Mouse (Mus musculus) heart, adult 2 months (tissue): ENCODE measurements at regions not wholly inside any gene's neighbourhood (a gene's known extent, or its start where the extent isn't known, plus 50 kb on each side); places are given as distances from the start of the nearest gene placed in this dataset.
A peak's percentile ranks its signal among the peaks of the same experiment; 100 is the strongest.

Experiments used
- DNase-seq, 2 experiments: peaks; one replicate each; pipeline ENCODE4 v3.0.0; 2021
- H3K27ac ChIP-seq: fragments of 200-600 bp; 2 replicates; pipeline ENCODE4 v1.8.1; 2022
- H3K27me3 ChIP-seq: fragments of 200-500 bp; 2 replicates; pipeline ENCODE4 v1.6.1; 2012; ENCODE audit warnings: mild to moderate bottlenecking, low read length, inconsistent platforms, mixed read lengths; ENCODE audit not compliant: control insufficient read depth, insufficient read depth
- H3K36me3 ChIP-seq: fragments of 200-500 bp; 2 replicates; pipeline ENCODE4 v1.6.1; 2012; ENCODE audit warnings: low read length, inconsistent platforms; ENCODE audit not compliant: control insufficient read depth, insufficient read depth
- H3K4me1 ChIP-seq: fragments of 200-500 bp; 2 replicates; pipeline ENCODE4 v1.6.1; 2011; ENCODE audit warnings: low read length; ENCODE audit not compliant: control insufficient read depth, insufficient read depth
- H3K4me3 ChIP-seq: fragments of 200-600 bp; 2 replicates; pipeline ENCODE4 v1.8.1; 2022
- H3K79me2 ChIP-seq: fragments of 200-500 bp; replicated peaks from 2 replicates; pipeline ENCODE4 v1.6.1; 2012; ENCODE audit warnings: mild to moderate bottlenecking, inconsistent platforms, low read length, moderate library complexity, mixed read lengths; ENCODE audit not compliant: control insufficient read depth, insufficient read depth
- H3K9ac ChIP-seq: fragments of 200-500 bp; 2 replicates; pipeline ENCODE4 v1.6.1; 2012; ENCODE audit warnings: low read depth, mild to moderate bottlenecking, control low read depth, inconsistent platforms, low read length, mixed read lengths
- CTCF ChIP-seq: fragments of 200-600 bp; IDR thresholded peaks from 2 replicates; pipeline ENCODE4 v1.8.1; 2022; ENCODE audit warnings: antibody characterized with exemption, mild to moderate bottlenecking, moderate library complexity
- EP300 ChIP-seq: fragments of 200-500 bp; IDR thresholded peaks from 2 replicates; pipeline ENCODE4 v1.6.1; 2011; ENCODE audit warnings: low read depth, low read length, control low read depth; ENCODE audit not compliant: insufficient read depth
- POLR2A ChIP-seq: fragments of 200-500 bp; IDR thresholded peaks from 2 replicates; pipeline ENCODE4 v1.6.1; 2011; ENCODE audit warnings: mild to moderate bottlenecking, low read depth, low read length, control low read depth; ENCODE audit not compliant: insufficient read depth
- WGBS: fragments of 180-500 bp; shearing (Covaris S2); methylation state at CpG from one replicate; pipeline ENCODE4 v1.1.7; 2018; 5-methylcytosine and 5-hydroxymethylcytosine counted together
- intact Hi-C: fragments of 180-260 bp; cut with DNase I; formaldehyde crosslinking; loops from one replicate; pipeline ENCODE4 v1.15.1; 2025

DNA sequence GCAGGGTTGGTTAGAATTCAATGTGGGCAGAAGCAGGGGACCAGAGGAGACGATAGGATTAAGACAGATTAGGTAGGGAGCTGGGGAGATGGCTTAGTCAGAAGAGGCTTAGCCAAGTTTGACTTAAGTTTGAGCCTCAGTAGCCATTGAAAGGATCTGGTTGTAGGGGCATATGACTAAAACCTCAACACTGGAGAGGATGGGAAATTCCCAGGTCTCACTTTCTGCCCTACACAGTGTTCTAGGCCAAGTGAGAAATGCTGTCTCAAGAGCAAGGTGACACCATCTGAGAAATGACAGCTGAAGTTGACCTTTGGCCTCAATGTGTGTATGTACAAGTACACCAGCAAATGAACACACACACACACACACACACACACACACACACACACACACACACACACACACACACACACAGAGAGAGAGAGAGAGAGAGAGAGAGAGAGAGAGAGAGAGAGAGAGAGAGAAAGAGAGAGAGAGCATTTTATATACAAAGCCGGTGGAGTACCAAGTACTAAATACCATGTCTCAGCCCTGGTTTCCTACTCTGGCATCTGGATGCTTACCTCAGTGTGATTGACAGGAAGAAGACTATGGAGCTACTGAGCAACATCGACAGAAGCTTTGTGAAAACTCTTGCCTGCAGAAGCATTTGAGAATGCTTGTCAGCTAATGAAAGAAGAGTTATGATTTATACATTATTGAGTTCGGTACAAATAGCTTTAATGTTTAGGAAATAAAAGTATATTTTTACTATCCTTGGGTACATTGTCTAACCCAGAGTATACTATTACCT lies 85.3 kb upstream of the 4933412E24Rik start:
- 83% methylated on average over 4 of the region's 4 CpGs for WGBS
- Histone ChIP-seq H3K4me3 (no peak overlapping the region), H3K79me2 (no peaks in the 10 kb centered on the region), H3K27me3 (no peaks in the 10 kb centered on the region), H3K4me1 (no peaks in the 10 kb centered on the region), H3K9ac (no peak overlapping the region), H3K36me3 (no peaks in the 10 kb centered on the region), H3K27ac (no peak overlapping the region)
- intact Hi-C loops: no loop called here
- TF ChIP-seq EP300 (no peak), CTCF (no peak), POLR2A (no peak)
- DNase-seq: no peak

DNA sequence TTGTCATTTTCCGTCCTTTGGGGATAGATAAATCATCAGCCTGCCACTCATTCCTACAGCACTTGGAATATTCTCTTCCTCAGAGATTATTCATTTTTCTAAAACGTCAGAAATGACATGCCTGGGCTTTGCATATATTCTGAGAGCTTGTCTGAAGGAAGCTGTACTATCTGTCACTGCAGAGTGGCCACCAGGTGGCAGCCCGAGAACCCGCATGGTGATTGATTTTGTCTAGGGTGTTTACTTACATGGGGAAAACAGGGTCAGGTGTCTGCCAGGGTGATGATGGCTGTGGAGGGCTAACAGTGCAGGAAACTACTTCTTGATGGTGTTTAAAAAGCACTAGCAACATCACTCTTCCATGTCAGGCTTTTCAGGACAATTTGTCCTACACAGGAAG lies 80.7 kb upstream of the 4933412E24Rik start:
- peak; percentile 36 to 51 for DNase-seq
- intact Hi-C loops: loop anchor here (1.0 to 5.0 kb wide), 2 partner anchors 190 to 999 kb away; no protein-coding TSS in a partner anchor
- Histone ChIP-seq H3K27me3 (no peaks in the 10 kb centered on the region), H3K9ac (no peak overlapping the region), H3K79me2 (no peaks in the 10 kb centered on the region), H3K4me1 (no peaks in the 10 kb centered on the region), H3K4me3 (no peak overlapping the region), H3K36me3 (no peaks in the 10 kb centered on the region), H3K27ac (no peak overlapping the region)
- WGBS: 12% methylated on average over 4 of the region's 4 CpGs
- TF ChIP-seq CTCF (peak; percentile 78), EP300 (no peak)

DNA sequence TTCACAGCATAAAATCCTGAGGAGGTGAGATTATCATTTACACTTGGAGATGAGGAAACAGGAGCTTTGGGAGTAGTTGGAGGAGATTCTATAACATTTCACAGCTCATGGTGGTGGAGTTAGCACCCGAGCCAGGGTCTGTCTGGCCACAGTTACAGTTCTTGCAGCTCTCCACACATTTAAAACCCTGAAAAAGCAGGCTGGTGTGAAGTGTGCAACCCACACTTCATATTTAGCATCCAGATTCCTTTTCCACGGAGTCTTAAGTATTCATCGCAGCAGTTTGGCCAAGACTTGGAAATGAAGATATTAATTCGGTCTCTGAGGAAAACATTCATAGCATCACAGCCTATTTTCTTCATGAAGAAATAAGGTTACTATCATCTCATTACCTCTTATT lies 79.7 kb upstream of the 4933412E24Rik start:
- H3K36me3 ChIP-seq: no peaks in the 10 kb centered on the region
- no peak overlapping the region for H3K4me3 ChIP-seq
- no peak overlapping the region for H3K9ac ChIP-seq
- no peak for DNase-seq
- H3K27me3 ChIP-seq: no peaks in the 10 kb centered on the region
- no peaks in the 10 kb centered on the region for H3K79me2 ChIP-seq
- 76% methylated on average over 4 of the region's 4 CpGs for WGBS
- TF ChIP-seq POLR2A (no peak), EP300 (no peak), CTCF (no peak)
- H3K4me1 ChIP-seq: no peaks in the 10 kb centered on the region
- intact Hi-C loops: loop anchor here (5.0 kb wide), 1 partner anchor 189 kb away; no protein-coding TSS in a partner anchor
- H3K27ac ChIP-seq: no peak overlapping the region

DNA sequence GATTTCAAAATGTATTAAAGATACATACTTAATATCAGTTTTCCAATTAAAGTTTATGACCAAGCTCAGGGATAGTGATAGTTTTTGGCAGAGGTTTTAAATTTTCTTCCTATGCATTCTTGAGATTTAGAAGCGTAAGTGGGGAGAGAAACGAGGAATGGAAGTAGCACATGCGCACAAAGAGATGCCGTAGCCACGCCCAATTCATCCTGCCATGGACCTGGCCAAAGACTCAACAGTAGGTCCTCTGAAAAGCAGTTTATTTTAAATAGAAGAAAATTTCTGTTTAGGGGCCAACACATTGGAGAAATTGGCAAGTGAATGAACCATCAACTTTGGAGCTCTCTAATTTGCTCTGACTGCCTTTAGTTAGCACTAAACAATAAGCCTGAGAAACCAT lies 73.5 kb upstream of the 4933412E24Rik start:
- H3K4me3 ChIP-seq: no peak overlapping the region
- TF ChIP-seq CTCF (no peak), POLR2A (no peak), EP300 (no peak)

DNA sequence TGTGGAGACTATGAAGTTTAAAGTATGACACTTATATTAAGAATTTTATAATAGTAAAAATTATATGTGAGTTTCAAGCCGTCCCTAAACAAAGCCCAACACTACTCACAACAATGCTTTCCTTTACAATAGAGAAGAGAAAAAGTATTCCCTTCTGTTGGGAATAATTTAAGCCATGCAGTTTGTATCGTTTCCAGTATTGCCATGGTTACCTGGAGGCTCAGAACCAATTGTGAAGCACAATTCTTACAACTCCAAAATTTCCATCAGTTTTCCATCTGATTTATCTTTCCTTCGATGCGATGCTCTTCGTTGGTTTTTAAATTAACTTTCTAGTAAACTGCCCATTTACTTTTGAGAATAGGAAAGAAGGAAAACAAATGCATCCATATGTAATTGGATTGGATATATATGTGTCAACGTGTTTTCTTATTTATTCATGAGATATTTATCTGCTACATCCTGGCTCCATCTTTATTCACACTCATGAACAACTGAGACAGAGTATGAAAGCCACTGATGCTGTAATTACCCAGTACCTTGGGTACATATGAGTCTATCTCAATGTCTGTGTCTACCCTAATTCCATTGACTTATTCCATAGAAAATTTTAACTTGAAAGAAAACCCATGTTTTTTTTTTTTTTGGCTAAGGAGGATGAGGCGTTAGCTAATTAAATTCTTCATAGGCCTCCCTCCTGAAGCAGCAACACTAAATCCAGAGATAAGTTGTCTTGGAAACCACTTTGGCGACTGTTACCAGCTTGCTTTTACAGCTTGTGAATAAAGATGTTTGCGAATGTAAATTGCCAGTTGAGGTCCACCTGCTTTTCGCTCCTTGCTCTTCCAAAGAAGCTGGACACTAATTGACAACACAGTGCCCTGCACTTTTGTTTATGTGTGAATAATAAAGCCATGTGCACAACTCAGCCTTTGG lies 72.8 kb upstream of the 4933412E24Rik start:
- no peak for DNase-seq
- no peak overlapping the region for H3K9ac ChIP-seq
- no peaks in the 10 kb centered on the region for H3K79me2 ChIP-seq
- H3K36me3 ChIP-seq: no peaks in the 10 kb centered on the region
- no peak overlapping the region for H3K4me3 ChIP-seq
- no peaks in the 10 kb centered on the region for H3K27me3 ChIP-seq
- WGBS: 79% methylated on average over 10 of the region's 10 CpGs
- no peak overlapping the region for H3K27ac ChIP-seq
- TF ChIP-seq EP300: no peak
- no peak for TF ChIP-seq POLR2A
- no peak for TF ChIP-seq CTCF
- intact Hi-C loops: no loop called here
- H3K4me1 ChIP-seq: no peaks in the 10 kb centered on the region

More for the DNA sequence above, 73.5 kb upstream of the 4933412E24Rik start:
- Histone ChIP-seq H3K36me3 (no peaks in the 10 kb centered on the region), H3K79me2 (no peaks in the 10 kb centered on the region), H3K4me1 (no peaks in the 10 kb centered on the region), H3K9ac (no peak overlapping the region), H3K27ac (no peak overlapping the region), H3K27me3 (no peaks in the 10 kb centered on the region)
- no peak for DNase-seq
- intact Hi-C loops: no loop called here
- 89% methylated on average over 5 of the region's 5 CpGs for WGBS
